Mouse (Mus musculus) left cerebral cortex, adult 2 months (tissue): Measurements from ENCODE around the gene Diras2. TPM values are rescaled to one million over a fixed set of nuclear protein-coding genes. Genes with fewer than 3 reads are reported as not detected.

Source experiments
- DNase-seq, 2 experiments: peaks; one replicate each; pipeline ENCODE4 v3.0.0; 2021 to 2022; ENCODE audit warnings: low spot score in 2 of 2, mixed read lengths in 1 of 2; ENCODE audit errors: extremely low spot score in 1 of 2
- H3K27ac ChIP-seq: fragments of 200-600 bp; 2 replicates; pipeline ENCODE4 v1.8.1; 2022
- H3K4me3 ChIP-seq: fragments of 200-600 bp; 2 replicates; pipeline ENCODE4 v1.8.1; 2022
- CTCF ChIP-seq: fragments of 200-600 bp; IDR thresholded peaks from 2 replicates; pipeline ENCODE4 v1.8.1; 2022; ENCODE audit warnings: antibody characterized with exemption, mild to moderate bottlenecking, moderate library complexity
- intact Hi-C: fragments of 180-260 bp; cut with DNase I; formaldehyde crosslinking; loops from one replicate; pipeline ENCODE4 v1.15.1; 2025
- total RNA-seq, 2 experiments: library from RNA; stranded (reverse); gene quantifications; 2 replicates each; pipeline ENCODE4 v1.2.3; 2021

The Diras2 gene
- total RNA-seq, 2 experiments from 2014 or later: 170 to 185 TPM

DNA sequence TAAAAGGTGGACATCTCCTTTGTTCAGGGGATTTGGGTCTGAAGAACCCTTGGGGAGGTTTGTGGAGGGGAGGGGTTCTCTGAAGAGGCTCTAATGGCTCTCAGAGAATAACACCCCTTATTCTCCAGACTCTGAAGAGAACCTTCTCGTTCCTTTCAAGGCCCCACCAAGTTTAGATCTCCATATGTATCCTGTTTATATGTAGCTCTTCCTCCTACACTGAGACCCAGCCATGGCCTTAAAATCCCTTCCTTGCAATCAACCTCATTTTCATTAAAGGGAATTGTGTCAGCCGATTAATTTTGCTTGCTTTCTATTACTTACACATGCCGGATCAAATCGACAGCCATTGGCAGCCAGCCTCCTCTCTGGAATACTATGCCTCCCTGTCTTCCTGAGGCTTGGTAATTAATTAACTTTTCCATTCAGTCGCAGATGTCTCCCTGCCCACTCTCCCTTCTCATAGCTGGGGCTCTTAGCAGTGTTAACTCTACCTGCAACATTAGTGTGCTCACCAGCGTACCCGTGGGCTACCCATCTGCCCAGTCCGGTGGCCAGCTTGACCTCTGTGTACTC is 38.2 kb upstream of the Diras2 start:
- H3K4me3 ChIP-seq: no peak overlapping the region
- H3K27ac ChIP-seq: no peak overlapping the region
- intact Hi-C loops: no loop called here
- DNase-seq: no peak
- no peak for TF ChIP-seq CTCF

DNA sequence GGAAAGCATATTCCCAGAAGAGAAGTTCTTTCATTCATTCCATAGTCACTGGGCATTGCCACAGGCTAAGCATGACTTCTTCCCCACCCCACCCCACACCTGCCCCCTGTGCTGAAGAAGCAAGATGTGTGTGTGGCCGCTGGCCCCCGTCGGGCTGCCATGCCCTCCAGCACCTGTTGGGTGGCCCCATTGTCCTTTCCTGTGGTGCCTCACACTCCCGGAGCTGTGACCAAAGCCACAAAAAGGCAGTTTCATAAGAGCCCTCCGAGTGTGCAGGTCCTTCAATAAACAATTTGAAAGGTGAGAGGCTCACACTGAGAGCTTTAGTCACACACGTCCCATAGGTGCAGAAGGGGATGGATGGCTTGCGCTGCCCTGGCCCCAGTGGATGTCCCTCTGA is 35.7 kb upstream of the Diras2 start:
- TF ChIP-seq CTCF: no peak
- intact Hi-C loops: no loop called here

DNA sequence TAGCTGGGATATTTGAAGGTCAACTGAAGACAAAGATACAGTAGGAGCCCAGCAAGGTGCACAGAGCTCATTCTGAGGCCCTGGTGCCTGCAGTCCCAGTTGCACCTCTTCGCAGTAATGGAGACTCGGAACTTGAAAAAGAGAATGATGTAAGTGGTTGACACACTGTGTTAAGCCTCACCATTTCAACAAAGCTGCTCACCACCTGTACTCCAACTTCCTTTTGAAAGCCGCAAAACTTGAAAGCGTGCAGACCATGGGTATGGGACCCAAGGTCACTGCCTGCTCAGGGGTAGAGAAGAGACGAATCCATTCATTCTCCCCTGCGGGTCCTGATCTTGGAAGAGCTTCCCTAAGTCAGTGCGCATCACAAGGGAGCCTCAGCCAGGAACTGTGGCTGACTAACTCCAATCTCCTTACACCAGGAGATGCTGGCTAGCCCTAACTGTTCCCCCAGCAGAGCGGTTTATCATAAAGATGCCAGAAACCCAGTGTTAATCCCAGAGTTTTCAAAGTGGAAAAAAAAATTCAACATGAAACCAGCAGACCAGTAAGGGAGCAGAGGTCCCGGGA is 35.2 kb upstream of the Diras2 start:
- Histone ChIP-seq H3K27ac (no peak overlapping the region), H3K4me3 (no peak overlapping the region)
- no peak for DNase-seq
- intact Hi-C loops: no loop called here
- no peak for TF ChIP-seq CTCF

More for the DNA sequence above, 35.7 kb upstream of the Diras2 start:
- DNase-seq: no peak
- H3K27ac ChIP-seq: no peak overlapping the region
- H3K4me3 ChIP-seq: no peak overlapping the region

DNA sequence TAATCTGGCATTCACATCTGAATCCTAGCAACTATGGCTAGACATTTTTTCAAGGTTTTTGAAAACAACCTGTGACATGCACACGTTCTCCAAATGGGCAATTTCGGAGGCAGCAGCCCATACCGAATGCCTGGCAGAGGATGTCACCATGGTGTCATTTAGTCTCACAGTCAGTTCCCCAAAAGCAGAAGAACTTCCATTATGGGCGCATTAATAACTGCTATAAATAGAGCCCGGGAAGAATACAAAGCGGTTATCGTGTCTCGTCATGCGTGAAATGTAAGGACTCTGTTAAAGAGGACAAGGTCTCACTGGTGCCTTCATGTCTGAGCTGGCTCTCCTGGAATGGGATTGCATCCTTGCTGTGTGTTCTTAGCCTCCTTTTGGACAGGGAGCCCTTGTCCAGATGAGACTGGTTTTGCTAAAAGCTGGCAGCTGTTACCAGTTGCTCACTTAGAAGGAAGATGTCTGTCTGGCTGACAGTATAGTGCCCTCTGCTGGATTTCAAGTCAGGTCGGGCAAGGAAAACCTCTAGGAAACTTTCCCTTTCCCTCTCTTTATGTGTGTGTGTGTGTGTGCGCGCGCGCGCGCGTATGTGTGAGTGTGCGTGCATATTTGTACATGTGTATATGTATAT is 34.1 kb upstream of the Diras2 start:
- Histone ChIP-seq H3K27ac (no peak overlapping the region), H3K4me3 (no peak overlapping the region)
- intact Hi-C loops: loop anchor here (1.0 to 2.0 kb wide), 2 partner anchors 30 to 312 kb away; no protein-coding TSS in a partner anchor
- peak; percentile 64 for TF ChIP-seq CTCF
- DNase-seq: no peak

DNA sequence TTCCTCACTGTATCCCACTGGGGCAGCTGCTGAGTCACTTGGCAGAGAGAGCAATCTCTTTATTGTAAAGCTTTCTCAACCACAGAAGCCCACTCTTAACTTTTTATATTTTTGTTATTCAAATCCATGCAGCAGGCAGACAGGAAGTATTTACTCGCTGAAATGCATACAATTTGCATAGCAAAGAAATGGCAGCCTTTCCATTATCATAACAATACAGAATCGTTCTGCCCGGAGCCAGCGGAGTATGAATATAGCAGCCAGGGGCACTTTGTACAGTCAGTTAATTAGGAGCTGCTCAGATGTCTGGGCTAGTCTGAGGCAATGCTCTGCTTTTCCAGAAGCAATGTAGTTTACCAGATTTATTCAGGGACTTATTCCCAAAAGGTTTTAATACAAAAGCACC is 31.1 kb upstream of the Diras2 start:
- H3K27ac ChIP-seq: no peak overlapping the region
- no peak overlapping the region for H3K4me3 ChIP-seq
- no peak for TF ChIP-seq CTCF
- intact Hi-C loops: no loop called here
- DNase-seq: no peak

DNA sequence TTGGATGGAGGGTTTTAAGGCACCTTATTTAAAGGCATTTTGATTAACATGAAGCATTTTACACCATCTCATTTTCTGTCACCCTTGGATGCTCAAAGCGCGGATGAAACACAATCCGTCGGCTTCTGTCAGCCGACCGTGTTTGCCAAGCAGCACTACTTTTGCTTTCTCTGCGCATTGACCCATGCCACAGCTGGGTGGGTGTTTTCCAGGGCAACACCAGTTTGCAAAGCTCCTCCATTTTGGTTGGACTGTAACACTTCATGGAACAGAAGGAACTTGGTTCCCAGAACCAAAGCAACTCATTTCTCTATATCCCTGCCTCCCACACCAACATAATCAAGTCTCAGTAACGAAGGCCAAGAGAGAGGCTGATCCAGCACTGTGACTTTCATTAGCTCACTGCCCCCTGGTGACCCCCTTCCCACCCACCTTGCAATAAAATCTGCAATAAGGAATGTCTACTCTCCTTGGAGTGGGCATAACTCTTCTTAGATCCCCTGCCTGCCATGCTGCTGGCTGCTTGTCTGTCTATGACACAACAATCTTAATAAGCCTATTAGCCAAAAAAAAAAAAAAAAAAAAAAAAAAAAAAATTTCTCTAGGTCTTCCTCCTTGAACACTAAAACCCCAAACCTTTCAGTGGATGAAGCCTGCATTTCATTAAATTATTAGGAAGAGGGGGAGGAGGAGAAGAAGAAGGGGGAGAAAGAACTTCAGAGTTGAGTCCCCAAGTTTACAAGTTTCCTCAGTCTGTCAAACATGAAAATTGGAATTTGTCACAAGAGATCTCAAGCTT is 30.5 kb upstream of the Diras2 start:
- intact Hi-C loops: no loop called here
- Histone ChIP-seq H3K4me3 (no peak overlapping the region), H3K27ac (no peak overlapping the region)
- DNase-seq: no peak
- TF ChIP-seq CTCF: no peak

DNA sequence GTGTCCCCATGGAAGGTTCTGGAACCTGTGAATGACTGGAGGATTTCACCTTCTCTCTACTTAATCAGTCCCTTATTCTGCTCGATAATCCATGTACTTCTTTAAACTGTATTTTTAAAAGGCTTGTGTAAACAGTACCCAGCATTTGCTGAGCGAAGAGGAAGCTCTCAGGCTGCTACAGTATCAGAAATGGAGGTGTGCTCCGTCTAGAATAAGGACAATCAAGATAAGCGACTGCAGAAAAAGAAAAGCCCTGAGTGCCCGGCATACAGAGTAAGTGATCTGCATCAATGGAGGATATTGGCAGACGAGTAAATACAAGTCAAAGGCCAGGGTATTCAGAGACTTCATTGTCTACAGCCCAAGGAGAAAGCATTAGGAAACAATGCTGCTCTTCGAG is 26.3 kb upstream of the Diras2 start:
- TF ChIP-seq CTCF: no peak
- intact Hi-C loops: no loop called here

DNA sequence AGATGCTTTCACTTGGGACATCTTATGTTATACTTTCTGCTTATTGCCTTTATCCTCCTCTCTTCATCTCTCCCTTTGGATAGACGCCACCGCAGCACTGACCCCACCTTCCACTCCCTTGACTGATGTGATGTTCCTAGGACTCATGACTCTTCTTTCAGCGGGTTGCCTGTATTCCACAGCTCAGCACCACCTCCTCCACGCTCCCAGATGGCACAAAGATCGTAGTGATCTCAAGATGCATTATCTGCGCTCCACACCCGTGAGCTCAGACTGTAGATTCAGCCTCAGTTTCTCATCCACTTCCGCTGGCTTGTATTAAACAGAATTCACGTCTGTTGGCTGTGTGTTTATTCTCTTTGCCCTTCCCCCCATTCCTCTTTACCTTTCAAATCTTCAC is 23.6 kb upstream of the Diras2 start:
- intact Hi-C loops: no loop called here
- H3K4me3 ChIP-seq: no peak overlapping the region
- no peak overlapping the region for H3K27ac ChIP-seq
- DNase-seq: no peak
- TF ChIP-seq CTCF: no peak

More for the DNA sequence above, 26.3 kb upstream of the Diras2 start:
- DNase-seq: no peak
- no peak overlapping the region for H3K27ac ChIP-seq
- no peak overlapping the region for H3K4me3 ChIP-seq

DNA sequence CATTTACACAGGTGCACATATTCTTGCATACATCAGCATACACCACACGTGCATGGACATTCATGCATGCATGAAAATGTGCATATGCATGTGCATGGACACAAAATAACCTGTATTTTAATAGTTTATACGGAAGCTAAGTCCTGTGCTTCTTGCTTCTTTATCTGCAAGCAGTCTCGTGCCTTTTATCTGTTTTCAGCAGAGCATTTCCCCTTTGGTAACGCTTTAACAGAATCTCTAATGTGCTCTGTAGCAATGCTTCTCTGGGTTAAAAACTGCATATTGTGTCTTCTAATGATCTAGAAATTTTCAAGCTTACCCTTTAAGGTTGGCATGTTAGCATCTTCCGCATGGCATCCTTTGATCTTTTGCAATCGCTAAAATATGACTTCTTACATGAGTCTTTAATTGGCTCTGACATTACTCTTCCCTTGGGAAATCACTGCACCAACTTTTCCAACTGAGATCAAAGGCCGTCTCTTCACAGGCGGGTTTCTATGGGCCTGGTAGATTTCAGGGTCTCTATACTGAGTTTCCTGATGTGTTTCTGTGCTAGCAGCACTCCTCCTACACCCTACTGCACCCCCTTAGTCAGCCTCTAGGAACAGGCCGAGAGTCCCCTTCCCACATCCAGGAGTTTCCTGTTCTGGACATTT is 21.9 kb upstream of the Diras2 start:
- no peak overlapping the region for H3K27ac ChIP-seq
- intact Hi-C loops: no loop called here
- no peak overlapping the region for H3K4me3 ChIP-seq
- no peak for DNase-seq
- TF ChIP-seq CTCF: no peak

DNA sequence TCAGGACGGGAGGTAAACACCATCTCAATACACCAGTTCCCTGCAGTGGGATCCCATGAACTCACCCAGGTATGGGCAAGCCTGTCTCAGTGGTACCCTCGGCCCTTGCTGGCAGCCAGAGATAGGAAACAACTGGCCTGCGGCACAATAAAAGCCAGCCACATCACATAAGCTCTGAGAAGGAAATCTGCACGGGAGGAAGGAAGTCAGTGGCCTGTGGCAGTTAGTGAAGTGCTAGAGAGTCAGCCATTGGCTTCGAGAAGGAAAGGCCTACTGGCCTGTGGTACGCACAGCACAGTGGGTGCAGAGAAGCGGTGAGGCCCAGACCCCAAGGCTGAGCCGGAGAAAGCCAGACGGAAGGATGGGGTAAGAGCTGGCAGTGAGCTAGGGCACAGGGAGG is 20.2 kb upstream of the Diras2 start:
- intact Hi-C loops: no loop called here
- Histone ChIP-seq H3K27ac (no peak overlapping the region), H3K4me3 (no peak overlapping the region)
- DNase-seq: no peak
- TF ChIP-seq CTCF: no peak

DNA sequence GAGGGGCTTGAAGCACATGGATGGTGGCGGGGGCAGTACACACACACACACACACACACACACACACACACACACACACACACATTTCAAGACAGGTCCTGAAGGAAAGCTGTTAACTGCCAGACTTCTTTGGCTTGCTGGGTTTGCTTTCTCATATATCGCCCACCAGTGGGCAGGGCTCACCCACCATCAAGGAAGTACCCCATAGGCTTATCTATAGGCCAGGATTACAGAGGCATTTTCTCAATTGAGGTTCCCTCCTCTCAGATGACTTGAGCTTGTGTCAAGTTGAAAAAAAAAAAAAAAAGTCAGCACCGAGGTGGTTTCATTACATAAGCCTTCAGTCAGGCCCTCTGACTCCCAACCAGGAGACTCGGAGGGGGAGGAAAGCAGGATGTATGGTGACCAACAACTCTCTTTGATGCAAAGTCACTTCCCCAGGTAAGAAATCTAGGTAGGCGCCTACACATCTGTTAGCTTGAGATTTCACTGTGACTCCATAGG is 19.7 kb upstream of the Diras2 start:
- no peak overlapping the region for H3K4me3 ChIP-seq
- DNase-seq: no peak
- intact Hi-C loops: no loop called here
- no peak for TF ChIP-seq CTCF
- H3K27ac ChIP-seq: no peak overlapping the region
